Mouse (Mus musculus) thymus, adult 18-20 months (tissue): ENCODE data around the gene H2-DMa.

ENCODE experiments used
- DNase-seq, 2 experiments: peaks; one replicate each; pipeline ENCODE4 v3.0.0; 2022; ENCODE audit warnings: mixed read lengths in 2 of 2

Gene H2-DMa

GRCm38 (mm10) chr17:34119249-34120179, at the start of gene H2-DMa:
Gene H2-DMa (plus strand): TSS chr17:34119541.
- peak; percentile 98 to 99 for DNase-seq

GRCm38 (mm10) chr17:34072091-34072490, 47.2 kb upstream of the H2-DMa start:
- no peak for DNase-seq

- peak in 1 of 2 experiments; percentile 38 for DNase-seq
Measured at GRCm38 (mm10) chr17:34075271-34075670, 44.1 kb upstream of the H2-DMa start.

- DNase-seq, result peak in 1 of 2 experiments; percentile 34
Measured at GRCm38 (mm10) chr17:34077549-34077948, 41.8 kb upstream of the H2-DMa start.

- no peak for DNase-seq
Measured at GRCm38 (mm10) chr17:34078148-34078547, 41.2 kb upstream of the H2-DMa start.

GRCm38 (mm10) chr17:34079002-34079401, 40.3 kb upstream of the H2-DMa start:
- DNase-seq, result no peak

GRCm38 (mm10) chr17:34079621-34080020, 39.7 kb upstream of the H2-DMa start:
- DNase-seq, result no peak

GRCm38 (mm10) chr17:34083104-34083503, 36.2 kb upstream of the H2-DMa start:
- no peak for DNase-seq

GRCm38 (mm10) chr17:34087386-34087785, 32.0 kb upstream of the H2-DMa start:
- DNase-seq, result no peak

GRCm38 (mm10) chr17:34088124-34088523, 31.2 kb upstream of the H2-DMa start:
- DNase-seq, result no peak

GRCm38 (mm10) chr17:34090923-34091322, 28.4 kb upstream of the H2-DMa start:
- DNase-seq, result peak; percentile 24 to 39

GRCm38 (mm10) chr17:34092197-34092875, 27.0 kb upstream of the H2-DMa start, which contains the start of gene H2-Oa:
Gene H2-Oa (plus strand): TSS chr17:34092340.
- DNase-seq, result peak; percentile 37 to 66

GRCm38 (mm10) chr17:34093199-34093874, 26.0 kb upstream of the H2-DMa start:
- peak; percentile 36 to 60 for DNase-seq

- DNase-seq, result peak; percentile 40 to 50
Measured at GRCm38 (mm10) chr17:34094283-34095035, 24.9 kb upstream of the H2-DMa start.

- DNase-seq, result no peak
Measured at GRCm38 (mm10) chr17:34096497-34097010, 22.8 kb upstream of the H2-DMa start.

GRCm38 (mm10) chr17:34097272-34097671, 22.1 kb upstream of the H2-DMa start:
- DNase-seq, result no peak

- no peak for DNase-seq
Measured at GRCm38 (mm10) chr17:34098709-34099479, 20.4 kb upstream of the H2-DMa start.

- no peak for DNase-seq
Measured at GRCm38 (mm10) chr17:34099531-34099930, 19.8 kb upstream of the H2-DMa start.

- no peak for DNase-seq
Measured at GRCm38 (mm10) chr17:34101185-34101584, 18.2 kb upstream of the H2-DMa start.

GRCm38 (mm10) chr17:34101604-34102032, 17.7 kb upstream of the H2-DMa start:
- DNase-seq, result peak; percentile 86 to 91

- no peak for DNase-seq
Measured at GRCm38 (mm10) chr17:34102831-34103230, 16.5 kb upstream of the H2-DMa start.
